Mouse (Mus musculus) liver, embryonic 14.5 days (tissue): ENCODE results near the gene Lrrc75a.

Experiments used
- CTCF ChIP-seq: IDR thresholded peaks from 2 replicates; pipeline ENCODE4 v1.5.1; 2016; ENCODE audit warnings: antibody characterized with exemption, low read depth, control low read depth
- EP300 ChIP-seq: IDR thresholded peaks from 2 replicates; pipeline ENCODE4 v1.6.1; 2016; ENCODE audit warnings: antibody characterized with exemption, low read depth

DNA sequence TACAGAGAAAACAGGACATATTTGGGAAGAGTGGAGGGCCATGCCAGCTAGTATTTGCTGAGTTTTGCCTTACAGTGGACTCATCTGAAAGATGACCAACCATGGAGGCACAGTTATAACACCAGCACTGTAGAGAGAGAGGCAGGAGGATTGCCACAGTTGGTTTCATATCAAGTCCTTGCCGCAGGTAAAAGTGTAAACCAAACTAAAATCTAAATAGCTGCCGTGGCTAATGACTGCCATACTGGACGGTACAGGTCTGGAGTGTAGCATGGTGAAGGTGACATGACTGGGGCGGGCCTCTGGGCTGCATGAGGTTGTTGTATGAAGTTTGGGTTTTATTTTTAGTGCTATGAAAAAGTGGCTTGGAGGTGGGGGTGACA, 73.6 kb downstream of the Lrrc75a start:
- TF ChIP-seq CTCF (no peak), EP300 (no peak)
